In the genomic region with DNA sequence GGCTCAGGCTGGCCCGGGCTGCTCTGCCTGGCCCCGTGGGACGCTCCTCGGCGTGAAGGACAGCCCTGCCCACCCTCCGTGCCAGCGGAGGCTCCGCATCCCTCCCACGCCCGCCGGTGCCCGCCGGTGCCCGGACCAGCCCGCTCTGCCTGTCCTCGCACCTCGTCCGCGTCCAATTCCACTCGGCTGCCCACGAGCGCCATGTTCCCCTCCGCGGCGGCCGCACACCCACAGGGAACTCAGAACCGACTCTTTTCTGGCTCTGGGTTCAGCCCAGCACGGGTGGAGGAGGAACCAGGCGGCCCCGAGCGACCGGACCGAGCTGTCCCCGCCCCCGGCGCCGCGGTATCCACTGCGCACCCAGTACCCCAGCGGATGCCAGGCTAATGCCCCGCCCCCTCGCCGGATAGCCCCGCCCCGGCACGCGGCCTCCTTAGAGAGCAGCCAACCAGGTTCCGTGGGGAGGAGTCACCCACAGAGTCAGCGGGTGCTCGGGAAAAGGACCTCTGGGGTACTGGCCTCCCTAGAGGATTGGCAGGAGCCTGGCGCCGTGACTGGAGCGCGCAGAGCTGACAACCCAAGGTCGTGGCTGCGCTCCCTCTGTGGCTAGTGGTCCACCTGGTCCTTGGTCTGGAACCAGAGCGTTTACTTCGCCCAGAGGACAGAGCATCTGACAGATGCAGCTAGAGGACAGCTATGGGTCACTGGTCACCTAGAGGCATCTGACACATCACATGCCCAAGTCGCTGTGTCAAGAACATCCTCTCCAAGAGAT, we compare ENCODE assay signal across 8 mouse cellular contexts. TPM values are rescaled to one million over a fixed set of nuclear protein-coding genes. Genes with fewer than 3 reads are reported as not detected.
A peak's percentile ranks its signal among the peaks of the same experiment; 100 is the strongest.
DNase-seq lines count a peak whose midpoint lies in the region; ATAC-seq and TF ChIP-seq lines count a peak whose summit lies in the region.

A gene (minus strand): TSS at position 346 of the 775 bp plus-strand sequence.

- peak; percentile 15; the same call in 1 of the 2 replicates for TF ChIP-seq POLR2A in bone marrow, adult 2 months (IDR thresholded peaks at IDR 0.05; ENCODE audit: borderline replicate concordance, control insufficient read depth, low read depth, low read length)
- no peak for TF ChIP-seq POLR2A in limb, embryonic 14.5 days (IDR thresholded peaks at IDR 0.05; ENCODE audit: borderline replicate concordance, extremely low read depth, insufficient read depth, insufficient read length)
- TF ChIP-seq POLR2A in spleen, adult 2 months (IDR thresholded peaks at IDR 0.05; ENCODE audit: low read depth, low read length), result peak; percentile 34; the same call in 1 of the 2 replicates

- peak within 1 kb of the TSS; percentile 76 for H3K27ac ChIP-seq in bone marrow, adult 2 months (ENCODE audit: control insufficient read depth, insufficient read depth, low read depth, low read length, poor library complexity)
- H3K27ac ChIP-seq in embryonic facial prominence, embryonic 14.5 days (replicated peaks; ENCODE audit: low read depth, low read length), result peak within 1 kb of the TSS; percentile 61
- H3K27ac ChIP-seq in limb, embryonic 14.5 days (replicated peaks; ENCODE audit: low read depth, low read length), result 0 out of 2 replicates have a peak within 1 kb of the TSS, but pooled peaks have one; percentile 26
- no peak within 1 kb of the TSS for H3K27ac ChIP-seq in midbrain, embryonic 16.5 days (ENCODE audit: low read length)
- H3K27ac ChIP-seq in spleen, adult 2 months (ENCODE audit: insufficient read depth, low read length), result peak within 1 kb of the TSS; percentile 79

- ATAC-seq in embryonic facial prominence, embryonic 14.5 days (ENCODE audit: low read depth), result peak; percentile 98
- ATAC-seq in limb, embryonic 14.5 days (ENCODE audit: low FRiP score, low read depth), result peak; percentile 94
- peak; percentile 99 for ATAC-seq in midbrain, embryonic 16.5 days

- no peaks in the 10 kb centered on the region for H3K36me3 ChIP-seq in embryonic facial prominence, embryonic 14.5 days (ENCODE audit: control insufficient read depth, insufficient read depth, low read length)
- no peaks in the 10 kb centered on the region for H3K36me3 ChIP-seq in limb, embryonic 14.5 days (ENCODE audit: control insufficient read depth, insufficient read depth, low read length)
- H3K36me3 ChIP-seq in midbrain, embryonic 16.5 days (ENCODE audit: control insufficient read depth, insufficient read depth, low read length), result no peaks in the 10 kb centered on the region
- H3K36me3 ChIP-seq in spleen, adult 2 months (ENCODE audit: control insufficient read depth, insufficient read depth, low read length), result no peaks in the 10 kb centered on the region

- under 1% methylated on average over 59 of the region's 59 CpGs for WGBS in bone marrow, adult 2 months
- 0% methylated on average over 21 of the region's 59 CpGs for WGBS in embryonic facial prominence, embryonic 14.5 days
- WGBS in limb, embryonic 14.5 days, result 3% methylated on average over 50 of the region's 59 CpGs
- under 1% methylated on average over 58 of the region's 59 CpGs for WGBS in midbrain, embryonic 16.5 days
- under 1% methylated on average over 58 of the region's 59 CpGs for WGBS in spleen, adult 2 months

- peak; percentile 98 for DNase-seq in A20 (ENCODE audit: low read depth, low spot score)
- DNase-seq in embryonic facial prominence, embryonic 14.5 days (ENCODE audit: low spot score), result peak; percentile 94
- DNase-seq in heart, adult 8-10 months (ENCODE audit: low spot score), result peak; percentile 99
- peak; percentile 99 for DNase-seq in kidney, adult 9 months
- peak; percentile 90 for DNase-seq in limb, embryonic 14.5 days (ENCODE audit: low spot score)
- peak; percentile 82 to 99 for DNase-seq in spleen, adult 2 months (ENCODE audit: low read depth in 1 of 2, low spot score in 2 of 2)

- H3K4me1 ChIP-seq in bone marrow, adult 2 months (ENCODE audit: control insufficient read depth, insufficient read depth, low read length), result peaks cover 2% of the 10 kb centered on the region
- no peaks in the 10 kb centered on the region for H3K4me1 ChIP-seq in embryonic facial prominence, embryonic 14.5 days (ENCODE audit: control insufficient read depth, insufficient read depth, low read length)
- H3K4me1 ChIP-seq in limb, embryonic 14.5 days (ENCODE audit: control insufficient read depth, insufficient read depth, low read length), result no peaks in the 10 kb centered on the region; the same call in 1 of the 2 replicates
- H3K4me1 ChIP-seq in midbrain, embryonic 16.5 days (ENCODE audit: control insufficient read depth, insufficient read depth, low read length), result peaks cover 3% of the 10 kb centered on the region
- peaks cover 4% of the 10 kb centered on the region; the same call in 1 of the 2 replicates for H3K4me1 ChIP-seq in spleen, adult 2 months (ENCODE audit: control insufficient read depth, insufficient read depth, insufficient read length)

- peak within 1 kb of the TSS; percentile 75 for H3K9ac ChIP-seq in embryonic facial prominence, embryonic 14.5 days (ENCODE audit: low read depth, low read length)
- H3K9ac ChIP-seq in limb, embryonic 14.5 days (ENCODE audit: low read depth, low read length, severe bottlenecking), result peak within 1 kb of the TSS; percentile 67
- H3K9ac ChIP-seq in midbrain, embryonic 16.5 days (ENCODE audit: low read depth, low read length), result peak within 1 kb of the TSS; percentile 58

- peak; percentile 1; the same call in 1 of the 2 replicates for TF ChIP-seq CTCF in bone marrow, adult 2 months (IDR thresholded peaks at IDR 0.05; ENCODE audit: control insufficient read depth, insufficient read depth, low read length)
- no peak for TF ChIP-seq CTCF in spleen, adult 2 months (IDR thresholded peaks at IDR 0.05; ENCODE audit: extremely low read depth, insufficient read depth, insufficient read length, insufficient replicate concordance)

- peak within 1 kb of the TSS; percentile 80 for H3K4me3 ChIP-seq in bone marrow, adult 2 months (replicated peaks; ENCODE audit: control insufficient read depth, low read depth, low read length)
- peak within 1 kb of the TSS; percentile 79 for H3K4me3 ChIP-seq in embryonic facial prominence, embryonic 14.5 days (ENCODE audit: low read depth, low read length)
- peak within 1 kb of the TSS; percentile 80 for H3K4me3 ChIP-seq in limb, embryonic 14.5 days (replicated peaks; ENCODE audit: low read length)
- H3K4me3 ChIP-seq in midbrain, embryonic 16.5 days (ENCODE audit: low read depth, low read length), result peak within 1 kb of the TSS; percentile 82
- peak within 1 kb of the TSS; percentile 91 for H3K4me3 ChIP-seq in spleen, adult 2 months (ENCODE audit: extremely low read depth, insufficient read depth, insufficient read length)

- no peaks in the 10 kb centered on the region for H3K9me3 ChIP-seq in embryonic facial prominence, embryonic 14.5 days (ENCODE audit: control insufficient read depth, low read length)
- no peaks in the 10 kb centered on the region for H3K9me3 ChIP-seq in limb, embryonic 14.5 days (ENCODE audit: control insufficient read depth, low read length)
- no peaks in the 10 kb centered on the region for H3K9me3 ChIP-seq in midbrain, embryonic 16.5 days (replicated peaks; ENCODE audit: control insufficient read depth, low read length, poor library complexity, severe bottlenecking)

- H3K4me2 ChIP-seq in embryonic facial prominence, embryonic 14.5 days (ENCODE audit: low read depth, low read length), result peak within 1 kb of the TSS; percentile 93
- H3K4me2 ChIP-seq in limb, embryonic 14.5 days (replicated peaks; ENCODE audit: low read depth, low read length, severe bottlenecking), result peak within 1 kb of the TSS; percentile 96
- H3K4me2 ChIP-seq in midbrain, embryonic 16.5 days (ENCODE audit: low read length), result peak within 1 kb of the TSS; percentile 100

- 0 out of 2 replicates have a peak, but pooled peaks cover 3% of the 10 kb centered on the region for H3K27me3 ChIP-seq in embryonic facial prominence, embryonic 14.5 days (replicated peaks; ENCODE audit: control insufficient read depth, insufficient read depth, low read length)
- H3K27me3 ChIP-seq in limb, embryonic 14.5 days (ENCODE audit: control insufficient read depth, insufficient read depth, low read length), result no peaks in the 10 kb centered on the region
- H3K27me3 ChIP-seq in midbrain, embryonic 16.5 days (ENCODE audit: control insufficient read depth, insufficient read depth, low read depth, low read length), result no peaks in the 10 kb centered on the region; the same call in 1 of the 2 replicates
- H3K27me3 ChIP-seq in spleen, adult 2 months (ENCODE audit: control insufficient read depth, insufficient read depth, low read length), result no peaks in the 10 kb centered on the region

RNA-seq across cellular contexts. Expression of the gene that starts here (rescaled TPM):
- polyA plus RNA-seq in bone marrow, adult 2 months (2011; ENCODE audit: insufficient read depth, insufficient read length, low replicate concordance, missing spikeins), result 5.2 and 8.2 TPM in 2 replicates
- 4.6 and 5.5 TPM in 2 replicates for polyA plus RNA-seq in embryonic facial prominence, embryonic 14.5 days (2014; fragmentation: Nextera tagmentation; extraction: Ambion mirVana)
- 10 to 100 TPM; 18.5 to 23.7 (median 20.8) TPM for total RNA-seq in heart, adult 8-10 months (2022)
- 2.6 and 3.0 TPM in 2 replicates for polyA plus RNA-seq in limb, embryonic 14.5 days (2012; rRNA removed)
- 3.1 and 4.9 TPM in 2 replicates for polyA plus RNA-seq in limb, embryonic 14.5 days (2014; fragmentation: Nextera tagmentation; extraction: Ambion mirVana)
- 5.9 and 7.1 TPM in 2 replicates for polyA plus RNA-seq in midbrain, embryonic 16.5 days (2015; fragmentation: Nextera tagmentation; extraction: Ambion mirVana)
- 4.0 and 4.1 TPM in 2 replicates for polyA plus RNA-seq in spleen, adult 2 months (2012; rRNA removed)
